ENCODE assay signal across 24 mouse cellular contexts in genomic region chr8:117178039-117178438, GRCm38 (mm10). TPM values are rescaled to one million over a fixed set of nuclear protein-coding genes. Genes with fewer than 3 reads are reported as not detected.
DNase-seq lines count a peak whose midpoint lies in the region; ATAC-seq and TF ChIP-seq lines count a peak whose summit lies in the region.
"Had no signal": no experiment of that assay in that cellular context is flagged by ENCODE, and none has a peak within 500 bp of the region (broad histone marks: within the 10 kb centered on the region; RNA-seq: fewer than 3 reads in every experiment).

No protein-coding gene starts in this region.

- H3K4me2 ChIP-seq in intestine, postnatal 0 days (replicated peaks; ENCODE audit: low read depth), result no peak overlapping the region
- no peak overlapping the region for H3K4me2 ChIP-seq in intestine, embryonic 15.5 days (replicated peaks)
- H3K4me2 ChIP-seq: hindbrain, embryonic 12.5 days; kidney, embryonic 15.5 days; limb, embryonic 15.5 days; lung, embryonic 15.5 days; midbrain, embryonic 15.5 days; neural tube, embryonic 15.5 days had no signal

- H3K9me3 ChIP-seq in intestine, postnatal 0 days (ENCODE audit: control insufficient read depth), result no peaks in the 10 kb centered on the region
- H3K9me3 ChIP-seq in intestine, embryonic 15.5 days, result no peaks in the 10 kb centered on the region
- no peaks in the 10 kb centered on the region for H3K9me3 ChIP-seq in E14TG2a.4 (ENCODE audit: low read length)
- H3K9me3 ChIP-seq: G1E; heart, embryonic 10.5 days; hindbrain, embryonic 12.5 days; kidney, embryonic 15.5 days; limb, embryonic 15.5 days; lung, embryonic 15.5 days; megakaryocyte, embryonic 14.5 days; midbrain, embryonic 15.5 days; neural tube, embryonic 15.5 days had no signal

- peaks cover 11% of the 10 kb centered on the region; the same call in 1 of the 2 replicates for H3K36me3 ChIP-seq in intestine, postnatal 0 days (ENCODE audit: control insufficient read depth, insufficient read depth)
- no peaks in the 10 kb centered on the region for H3K36me3 ChIP-seq in intestine, embryonic 15.5 days
- H3K36me3 ChIP-seq in E14TG2a.4 (ENCODE audit: insufficient read depth, low read length), result peaks cover 20% of the 10 kb centered on the region
- H3K36me3 ChIP-seq: kidney, embryonic 15.5 days; lung, embryonic 15.5 days; midbrain, embryonic 15.5 days had no signal

- no peak for TF ChIP-seq POLR2A in lung, adult 2 months (IDR thresholded peaks at IDR 0.05; ENCODE audit: borderline replicate concordance, extremely low read depth, low read depth, low read length)
- TF ChIP-seq POLR2A in cortical plate, adult 2 months (IDR thresholded peaks at IDR 0.05; ENCODE audit: extremely low read depth, insufficient read depth, low read length), result no peak

- peak; percentile 42 for TF ChIP-seq CTCF in intestine, postnatal 0 days (IDR thresholded peaks at IDR 0.05; ENCODE audit: low read depth)
- TF ChIP-seq CTCF in lung, adult 2 months (IDR thresholded peaks at IDR 0.05; ENCODE audit: insufficient read depth, low read length), result peak; percentile 9; the same call in 1 of the 2 replicates
- peak; percentile 34 for TF ChIP-seq CTCF in E14TG2a.4 (conservative IDR thresholded peaks at IDR 0.05; ENCODE audit: low read length)
- 0 out of 2 replicates have a peak, but pooled peaks have one; percentile 7 for TF ChIP-seq CTCF in cortical plate, adult 2 months (IDR thresholded peaks at IDR 0.05; ENCODE audit: extremely low read depth, insufficient read depth, low read length)

- H3K27ac ChIP-seq in intestine, postnatal 0 days (ENCODE audit: low read depth, low read length), result no peak overlapping the region
- H3K27ac ChIP-seq in intestine, embryonic 15.5 days, result no peak overlapping the region
- no peak overlapping the region for H3K27ac ChIP-seq in cortical plate, adult 2 months (ENCODE audit: insufficient read depth, low read length)
- H3K27ac ChIP-seq: heart, embryonic 10.5 days; hindbrain, embryonic 12.5 days; kidney, embryonic 15.5 days; limb, embryonic 15.5 days; lung, embryonic 15.5 days; midbrain, embryonic 15.5 days; neural tube, embryonic 15.5 days had no signal

- no peaks in the 10 kb centered on the region for H3K4me1 ChIP-seq in intestine, postnatal 0 days (replicated peaks; ENCODE audit: control insufficient read depth, insufficient read depth, low read length)
- no peaks in the 10 kb centered on the region for H3K4me1 ChIP-seq in intestine, embryonic 15.5 days (replicated peaks)
- peaks cover 25% of the 10 kb centered on the region for H3K4me1 ChIP-seq in lung, adult 2 months (ENCODE audit: control insufficient read depth, insufficient read depth, low read length)
- peaks cover 19% of the 10 kb centered on the region for H3K4me1 ChIP-seq in E14TG2a.4 (replicated peaks; ENCODE audit: low read depth, low read length)
- no peaks in the 10 kb centered on the region for H3K4me1 ChIP-seq in cortical plate, adult 2 months (ENCODE audit: control insufficient read depth, insufficient read depth, low read length)
- H3K4me1 ChIP-seq: hindbrain, embryonic 12.5 days; limb, embryonic 15.5 days; midbrain, embryonic 15.5 days had no signal

- DNase-seq in lung, adult 2 months, result no peak
- no peak for DNase-seq in lung, postnatal 10 days
- DNase-seq in cerebellum, adult 8-10 months, result no peak
- DNase-seq in gastrocnemius, postnatal 10 days, result no peak
- DNase-seq: cerebellum, postnatal 14 days; gastrocnemius, postnatal 25 days; layer of hippocampus, postnatal 36 days; right cerebral cortex, postnatal 14 days; spleen, adult 18-20 months; thymus, postnatal 36 days had no signal

- H3K4me3 ChIP-seq in intestine, postnatal 0 days (ENCODE audit: low read depth, low read length), result no peak overlapping the region
- no peak overlapping the region for H3K4me3 ChIP-seq in intestine, embryonic 15.5 days (replicated peaks)
- H3K4me3 ChIP-seq in lung, adult 2 months (replicated peaks; ENCODE audit: extremely low read depth, low read depth, low read length), result no peak overlapping the region
- no peak overlapping the region for H3K4me3 ChIP-seq in E14TG2a.4 (replicated peaks; ENCODE audit: low read length)
- no peak overlapping the region for H3K4me3 ChIP-seq in cortical plate, adult 2 months (ENCODE audit: insufficient read depth, low read length)
- H3K4me3 ChIP-seq: heart, embryonic 10.5 days; hindbrain, embryonic 12.5 days; kidney, embryonic 15.5 days; limb, embryonic 15.5 days; lung, embryonic 15.5 days; midbrain, embryonic 15.5 days; neural tube, embryonic 15.5 days had no signal

- no peak overlapping the region for H3K9ac ChIP-seq in intestine, postnatal 0 days (ENCODE audit: low read depth, low read length)
- H3K9ac ChIP-seq in intestine, embryonic 15.5 days, result no peak overlapping the region
- H3K9ac ChIP-seq: hindbrain, embryonic 12.5 days; kidney, embryonic 15.5 days; limb, embryonic 15.5 days; lung, embryonic 15.5 days; midbrain, embryonic 15.5 days; neural tube, embryonic 15.5 days had no signal

- no peak for ATAC-seq in intestine, postnatal 0 days
- no peak for ATAC-seq in intestine, embryonic 15.5 days
- ATAC-seq: inflammation-experienced regulatory T-cells, adult 6 months; midbrain, embryonic 15.5 days had no signal

- H3K27me3 ChIP-seq in intestine, postnatal 0 days (replicated peaks; ENCODE audit: control insufficient read depth, insufficient read depth, low read length), result no peaks in the 10 kb centered on the region
- no peaks in the 10 kb centered on the region for H3K27me3 ChIP-seq in intestine, embryonic 15.5 days (replicated peaks)
- peaks cover 16% of the 10 kb centered on the region for H3K27me3 ChIP-seq in E14TG2a.4 (ENCODE audit: insufficient read depth, low read length)
- H3K27me3 ChIP-seq: hindbrain, embryonic 12.5 days; kidney, embryonic 15.5 days; limb, embryonic 15.5 days; lung, embryonic 15.5 days; megakaryocyte, embryonic 14.5 days; midbrain, embryonic 15.5 days; neural tube, embryonic 15.5 days had no signal

- 85% methylated on average over 2 of the region's 2 CpGs for WGBS in intestine, postnatal 0 days
- 80% methylated on average over 2 of the region's 2 CpGs for WGBS in intestine, embryonic 15.5 days
- 92% methylated on average over 2 of the region's 2 CpGs for WGBS in lung, adult 2 months

RNA-seq across cellular contexts. Expression of gene Gan, which starts 20.1 kb away (rescaled TPM):
- polyA plus RNA-seq in intestine, postnatal 0 days (2015; fragmentation: Nextera tagmentation; extraction: Ambion mirVana), result 1.1 and 1.4 TPM in 2 replicates
- polyA plus RNA-seq in intestine, embryonic 15.5 days (2015; fragmentation: Nextera tagmentation; extraction: Ambion mirVana), result 2.1 and 2.5 TPM in 2 replicates
- 5.6 and 8.6 TPM in 2 replicates for polyA plus RNA-seq in lung, adult 2 months (2012; rRNA removed)
- 8.2 and 8.4 TPM in 2 replicates for polyA plus RNA-seq in cortical plate, adult 2 months (2012; rRNA removed)
- 1 to 10 TPM; 4.8 to 6.5 TPM for total RNA-seq in gastrocnemius, postnatal 10 days (2021)
